Mouse (Mus musculus): ENCODE data around the gene Pnrc2.

DNA sequence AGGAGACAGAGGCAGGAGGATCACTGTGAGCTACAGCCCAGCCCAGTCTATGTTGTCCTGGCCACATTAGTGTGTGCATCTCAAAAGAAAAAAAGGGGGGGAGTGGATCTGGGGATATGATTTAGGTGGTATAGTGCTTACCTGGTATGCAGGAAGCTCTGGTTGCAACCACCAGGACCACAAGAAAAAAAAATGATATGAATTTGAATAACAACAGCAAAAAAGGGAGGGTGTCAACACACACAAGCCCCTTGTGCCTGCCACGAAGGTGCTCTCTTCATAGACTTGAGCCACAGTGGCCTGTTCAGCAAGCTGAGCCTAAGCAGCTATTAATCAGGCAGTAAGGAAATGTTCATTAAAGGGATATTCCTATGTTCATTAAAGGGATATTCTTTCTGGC lies 31.2 kb upstream of the Pnrc2 start:
- no peak for TF ChIP-seq CTCF (IDR thresholded peaks at IDR 0.05; ENCODE audit: low read depth)
- TF ChIP-seq EP300 (IDR thresholded peaks at IDR 0.05; ENCODE audit: low read depth), result no peak
